Mouse (Mus musculus) adrenal gland, adult 18-20 months (tissue): ENCODE measurements at regions not wholly inside any gene's neighbourhood (a gene's known extent, or its start where the extent isn't known, plus 50 kb on each side); places are given as distances from the start of the nearest gene placed in this dataset.

ENCODE experiments used
- DNase-seq, 2 experiments: peaks; one replicate each; pipeline ENCODE4 v3.0.0; 2021 to 2022; ENCODE audit warnings: low spot score in 2 of 2

- no peak for DNase-seq
These were observed 208.8 kb upstream of the Plpp4 start for GRCm38 (mm10) chr7:129048023-129048422.

- no peak for DNase-seq
These were observed 207.1 kb upstream of the Plpp4 start for GRCm38 (mm10) chr7:129049726-129050125.

GRCm38 (mm10) chr7:129050675-129051074 is 206.2 kb upstream of the Plpp4 start:
- no peak for DNase-seq

GRCm38 (mm10) chr7:129066891-129067290 is 189.9 kb upstream of the Plpp4 start:
- DNase-seq, result no peak

- no peak for DNase-seq
These were observed 188.7 kb upstream of the Plpp4 start for GRCm38 (mm10) chr7:129068137-129068536.

DNA sequence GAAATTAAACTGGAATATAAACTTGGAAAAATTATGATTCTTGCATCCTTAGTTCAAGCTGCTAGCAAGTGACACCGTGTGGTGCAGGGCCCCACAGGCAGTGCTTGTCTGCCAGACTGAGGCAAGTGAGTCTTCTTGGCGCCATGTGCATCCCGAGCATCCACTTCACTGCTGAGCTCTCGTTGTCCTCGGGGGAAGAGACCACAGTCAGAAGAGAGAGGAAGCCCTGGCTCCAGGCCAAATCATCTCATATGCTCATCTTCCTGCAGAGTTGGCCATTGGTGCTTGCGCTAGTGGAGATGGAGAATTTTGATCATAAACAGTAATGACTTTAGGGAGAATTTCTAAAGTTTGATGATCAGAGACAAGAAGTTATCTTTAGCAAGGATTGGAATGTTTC is 177.0 kb upstream of the Plpp4 start:
- no peak for DNase-seq

- DNase-seq, result no peak
These were observed 165.4 kb upstream of the Plpp4 start for GRCm38 (mm10) chr7:129091441-129091840.

DNA sequence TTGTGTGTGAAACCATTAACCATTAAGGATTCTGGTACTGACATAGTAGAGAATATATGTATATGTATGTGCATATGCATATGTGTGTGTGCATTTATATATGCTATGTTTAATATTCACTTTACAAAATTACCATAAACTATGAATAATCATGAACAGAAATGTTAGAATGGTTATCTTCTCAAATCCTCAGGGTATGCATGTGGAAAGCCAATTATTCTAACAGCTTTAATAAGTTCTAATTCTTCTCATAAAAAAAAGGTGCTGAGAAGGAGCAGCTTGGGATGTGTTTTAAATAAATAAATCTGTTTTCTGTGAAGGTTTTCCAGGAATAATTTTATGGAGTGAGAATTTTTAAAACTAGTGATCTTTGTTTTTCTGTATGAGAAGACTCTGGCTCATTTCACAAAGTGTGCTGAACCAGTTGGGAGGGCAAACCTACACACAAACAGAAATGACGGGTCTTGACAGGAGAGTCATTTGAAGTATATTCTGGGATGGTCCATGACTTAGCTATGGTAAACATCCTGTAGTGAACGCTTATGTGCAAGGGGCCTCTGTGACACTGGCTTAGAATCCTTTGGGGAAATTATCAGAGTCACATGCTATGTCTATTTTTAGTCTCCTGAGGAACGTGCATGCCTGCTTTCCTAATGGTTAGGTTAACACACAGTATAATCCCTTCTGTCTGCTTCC is 160.3 kb upstream of the Plpp4 start:
- DNase-seq, result no peak

- no peak for DNase-seq
These were observed 154.4 kb upstream of the Plpp4 start for GRCm38 (mm10) chr7:129102437-129102836.

DNA sequence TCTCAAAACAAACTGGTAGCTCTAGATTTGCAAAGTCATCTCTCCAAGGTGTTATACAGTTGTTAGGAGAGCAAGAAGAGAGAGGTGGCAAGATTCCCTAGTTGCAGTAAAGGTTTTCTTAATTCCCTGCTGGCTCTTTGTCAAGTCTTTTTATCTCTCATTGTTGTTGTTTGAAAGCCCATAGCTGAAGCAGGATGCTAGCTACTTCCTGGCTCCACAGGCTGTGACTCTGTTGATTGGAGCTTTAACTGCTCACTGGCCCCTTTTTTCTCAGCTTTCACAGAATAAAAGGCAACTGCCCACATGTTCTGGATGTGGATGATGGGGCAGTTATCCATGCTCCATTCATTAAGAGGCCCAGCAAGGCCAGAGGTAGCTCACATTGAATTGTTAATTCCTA is 122.7 kb upstream of the Plpp4 start:
- no peak for DNase-seq

DNA sequence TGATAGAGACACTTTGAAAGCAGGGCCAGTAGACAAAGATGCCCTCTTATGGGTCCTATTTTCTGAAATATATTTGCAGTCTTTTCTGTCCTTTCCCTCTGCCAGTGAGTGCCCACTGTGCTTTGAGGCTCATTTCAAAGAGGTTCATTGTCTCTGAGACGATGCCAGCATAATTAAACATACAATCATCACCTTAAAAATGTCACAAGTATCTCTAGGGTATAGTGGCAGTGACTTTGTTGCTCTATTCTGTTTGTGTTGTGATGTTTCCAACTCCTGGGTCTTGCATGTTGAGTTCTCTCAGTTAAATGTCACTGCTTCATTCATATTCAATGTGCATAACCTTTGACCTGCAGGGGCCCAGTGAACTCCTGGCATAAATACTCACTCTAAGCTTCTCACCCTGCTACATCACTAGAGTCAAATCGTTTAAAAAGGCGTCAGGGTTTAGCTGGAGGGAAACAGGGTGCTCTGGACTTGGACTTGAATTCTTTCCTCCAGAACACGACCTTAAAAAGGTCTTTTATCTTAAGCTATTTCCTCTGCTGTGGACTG is 122.1 kb upstream of the Plpp4 start:
- DNase-seq, result no peak

GRCm38 (mm10) chr7:129137303-129137990 is 119.4 kb upstream of the Plpp4 start:
- DNase-seq, result no peak

- DNase-seq, result no peak
These were observed 114.8 kb upstream of the Plpp4 start for GRCm38 (mm10) chr7:129141942-129142598.

- DNase-seq, result no peak
These were observed 114.3 kb upstream of the Plpp4 start for GRCm38 (mm10) chr7:129142599-129142949.

- DNase-seq, result no peak
These were observed 101.3 kb upstream of the Plpp4 start for GRCm38 (mm10) chr7:129155577-129155976.

- DNase-seq, result no peak
These were observed 86.9 kb upstream of the Plpp4 start for GRCm38 (mm10) chr7:129169971-129170370.

DNA sequence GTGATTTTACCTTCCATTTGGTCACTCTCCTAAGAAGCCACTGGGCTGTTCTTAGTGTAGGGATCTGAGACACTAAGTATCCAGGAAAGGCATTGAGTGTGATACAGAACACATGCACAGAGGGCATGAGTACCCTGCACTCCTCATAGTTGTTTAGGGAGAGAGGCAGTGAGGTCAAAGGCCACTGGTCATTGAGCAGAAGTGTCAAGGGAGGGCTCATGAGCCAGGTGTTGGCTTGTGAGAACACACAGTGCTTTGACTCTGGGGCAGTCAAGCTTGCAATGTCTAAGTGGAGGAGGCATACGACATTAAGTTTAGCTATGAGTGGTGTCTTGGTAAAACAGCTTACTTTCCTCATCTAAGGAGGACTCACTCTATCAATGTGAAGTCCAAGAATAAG is 65.9 kb upstream of the Plpp4 start:
- no peak for DNase-seq

- no peak for DNase-seq
These were observed 49.8 kb upstream of the Plpp4 start for GRCm38 (mm10) chr7:129207029-129207428.
